Mouse (Mus musculus): ENCODE data around the gene Tac2.
A peak's percentile ranks its signal among the peaks of the same experiment; 100 is the strongest.

The Tac2 gene

GRCm38 (mm10) chr10:127724178-127724577, at the start of gene Tac2:
TSS of gene Tac2 (plus strand) at chr10:127724478.
- no peak for DNase-seq

GRCm38 (mm10) chr10:127674794-127675522, 49.3 kb upstream of the Tac2 start:
- DNase-seq = peak; percentile 95

GRCm38 (mm10) chr10:127675859-127676398, 48.3 kb upstream of the Tac2 start:
- DNase-seq = no peak

GRCm38 (mm10) chr10:127676691-127677548, 47.4 kb upstream of the Tac2 start:
- peak; percentile 96 for DNase-seq

GRCm38 (mm10) chr10:127677591-127678336, 46.5 kb upstream of the Tac2 start:
- peak; percentile 82 for DNase-seq

- DNase-seq = no peak
Observed at GRCm38 (mm10) chr10:127679208-127679607, 45.1 kb upstream of the Tac2 start.

GRCm38 (mm10) chr10:127679881-127680280, 44.4 kb upstream of the Tac2 start:
- DNase-seq = no peak

- no peak for DNase-seq
Observed at GRCm38 (mm10) chr10:127682886-127683285, 41.4 kb upstream of the Tac2 start.

GRCm38 (mm10) chr10:127691053-127691452, 33.2 kb upstream of the Tac2 start:
- no peak for DNase-seq

GRCm38 (mm10) chr10:127694636-127695035, 29.6 kb upstream of the Tac2 start:
- peak; percentile 22 for DNase-seq

GRCm38 (mm10) chr10:127695775-127696174, 28.5 kb upstream of the Tac2 start:
- DNase-seq = no peak

GRCm38 (mm10) chr10:127698966-127699365, 25.3 kb upstream of the Tac2 start:
- no peak for DNase-seq

- DNase-seq = peak; percentile 8
Observed at GRCm38 (mm10) chr10:127703299-127703698, 21.0 kb upstream of the Tac2 start.

GRCm38 (mm10) chr10:127704293-127704692, 20.0 kb upstream of the Tac2 start:
- no peak for DNase-seq

- no peak for DNase-seq
Observed at GRCm38 (mm10) chr10:127704766-127705220, 19.5 kb upstream of the Tac2 start, which contains the start of gene Myo1a. TSS of gene Myo1a (plus strand) at chr10:127705170.

GRCm38 (mm10) chr10:127705783-127706182, 18.5 kb upstream of the Tac2 start:
- DNase-seq = no peak

- peak; percentile 68 for DNase-seq
Observed at GRCm38 (mm10) chr10:127707721-127708120, 16.6 kb upstream of the Tac2 start.

GRCm38 (mm10) chr10:127708850-127709370, 15.4 kb upstream of the Tac2 start:
- no peak for DNase-seq

- no peak for DNase-seq
Observed at GRCm38 (mm10) chr10:127710331-127710730, 13.9 kb upstream of the Tac2 start.

- DNase-seq = no peak
Observed at GRCm38 (mm10) chr10:127712736-127713135, 11.5 kb upstream of the Tac2 start.

GRCm38 (mm10) chr10:127721671-127722418, 2.4 kb upstream of the Tac2 start:
- no peak for DNase-seq

GRCm38 (mm10) chr10:127725136-127725535, 858 bp downstream of the Tac2 start:
- DNase-seq = no peak
